In the genomic region with DNA sequence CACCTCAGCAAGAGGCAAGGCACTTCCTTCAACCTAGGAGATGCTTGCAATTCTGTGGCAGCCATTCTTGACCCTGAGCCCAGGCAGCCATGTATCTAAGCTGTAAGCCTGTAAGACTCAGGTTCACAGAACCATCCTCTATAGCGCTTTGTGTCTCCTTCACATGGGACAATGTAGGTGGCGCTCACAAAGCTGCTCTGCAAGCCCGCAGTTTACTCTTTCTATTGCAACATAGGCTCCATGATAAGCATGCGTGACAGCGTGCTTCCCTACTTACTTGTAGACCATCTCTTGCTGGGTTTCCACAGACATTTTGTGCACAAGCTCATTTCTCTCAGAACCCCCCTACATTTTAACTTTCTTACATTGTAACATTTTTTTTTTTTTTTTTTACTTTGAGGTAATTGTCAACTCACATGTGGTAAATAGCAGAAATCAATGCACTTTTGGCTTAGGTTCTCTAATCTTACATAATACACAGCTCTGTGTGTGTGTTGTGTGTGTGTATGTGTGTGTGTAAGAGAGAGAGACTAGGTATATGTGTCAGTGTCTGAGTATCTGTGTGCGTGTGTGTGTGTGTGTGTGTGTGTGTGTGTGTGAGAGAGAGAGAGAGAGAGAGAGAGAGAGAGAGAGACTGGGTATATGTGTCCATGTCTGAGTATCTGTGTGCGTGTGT, we compare ENCODE assay signal across 22 mouse cellular contexts. TPM values are rescaled to one million over a fixed set of nuclear protein-coding genes. Genes with fewer than 3 reads are reported as not detected.
A peak's percentile ranks its signal among the peaks of the same experiment; 100 is the strongest.
DNase-seq lines count a peak whose midpoint lies in the region; ATAC-seq and TF ChIP-seq lines count a peak whose summit lies in the region.
"Had no signal": no experiment of that assay in that cellular context is flagged by ENCODE, and none has a peak within 500 bp of the region (broad histone marks: within the 10 kb centered on the region; RNA-seq: fewer than 3 reads in every experiment).

No protein-coding gene starts in this region.

- TF ChIP-seq EP300 in heart, adult 2 months (IDR thresholded peaks at IDR 0.05; ENCODE audit: insufficient read depth, low read depth, low read length) = no peak

- peaks cover 32% of the 10 kb centered on the region; the same call in 1 of the 2 replicates for H3K27me3 ChIP-seq in heart, embryonic 10.5 days (ENCODE audit: insufficient read depth, poor library complexity, severe bottlenecking)
- no peaks in the 10 kb centered on the region for H3K27me3 ChIP-seq in heart, adult 2 months (ENCODE audit: control insufficient read depth, insufficient read depth, low read length)
- no peaks in the 10 kb centered on the region for H3K27me3 ChIP-seq in lung, embryonic 14.5 days (ENCODE audit: insufficient read depth, low read length)
- no peaks in the 10 kb centered on the region for H3K27me3 ChIP-seq in embryonic facial prominence, embryonic 15.5 days
- no peaks in the 10 kb centered on the region for H3K27me3 ChIP-seq in stomach, embryonic 14.5 days (ENCODE audit: control insufficient read depth, insufficient read depth, low read length)
- H3K27me3 ChIP-seq: limb, embryonic 13.5 days; neural tube, embryonic 13.5 days had no signal

- peak; percentile 53 for DNase-seq in heart, embryonic 10.5 days (ENCODE audit: low spot score)
- DNase-seq in heart, adult 2 months = no peak
- DNase-seq in lung, embryonic 14.5 days = peak; percentile 34
- DNase-seq in lung, postnatal 14 days = no peak
- DNase-seq in cerebellum, postnatal 36 days = no peak
- DNase-seq in cerebellum, postnatal 10 days = no peak
- DNase-seq: adrenal gland, postnatal 14 days; cerebellum, adult 18-20 months; lung, postnatal 36 days; thymus, postnatal 4 days had no signal

- no peak for ATAC-seq in lung, embryonic 14.5 days (ENCODE audit: insufficient read depth)
- no peak for ATAC-seq in embryonic facial prominence, embryonic 15.5 days (ENCODE audit: insufficient number of reproducible peaks, low FRiP score, low TSS enrichment, low read depth)
- ATAC-seq in stomach, embryonic 14.5 days (ENCODE audit: insufficient number of reproducible peaks, insufficient read depth, low FRiP score, low read depth) = no peak
- ATAC-seq: forebrain, embryonic 14.5 days; inflammation-experienced regulatory T-cells, adult 6 months had no signal

- no peak for TF ChIP-seq CTCF in heart, adult 2 months (IDR thresholded peaks at IDR 0.05)
- no peak for TF ChIP-seq CTCF in lung, embryonic 14.5 days (IDR thresholded peaks at IDR 0.05; ENCODE audit: low read depth)

- H3K4me2 ChIP-seq in lung, embryonic 14.5 days = no peak overlapping the region
- no peak overlapping the region for H3K4me2 ChIP-seq in embryonic facial prominence, embryonic 15.5 days (replicated peaks)
- no peak overlapping the region for H3K4me2 ChIP-seq in stomach, embryonic 14.5 days (replicated peaks; ENCODE audit: low read depth, low read length)
- H3K4me2 ChIP-seq: hindbrain, embryonic 12.5 days; limb, embryonic 13.5 days; neural tube, embryonic 13.5 days had no signal

- H3K4me3 ChIP-seq in heart, embryonic 10.5 days = no peak overlapping the region
- H3K4me3 ChIP-seq in heart, adult 2 months = no peak overlapping the region
- H3K4me3 ChIP-seq in lung, embryonic 14.5 days (ENCODE audit: low read depth, low read length) = no peak overlapping the region
- H3K4me3 ChIP-seq in embryonic facial prominence, embryonic 15.5 days (replicated peaks) = no peak overlapping the region
- H3K4me3 ChIP-seq in stomach, embryonic 14.5 days (ENCODE audit: low read depth, low read length) = no peak overlapping the region
- H3K4me3 ChIP-seq: hindbrain, embryonic 12.5 days; left cerebral cortex, adult 2 months; limb, embryonic 13.5 days; neural tube, embryonic 13.5 days had no signal

- H3K79me2 ChIP-seq in heart, adult 2 months (replicated peaks; ENCODE audit: control insufficient read depth, insufficient read depth, low read length) = no peaks in the 10 kb centered on the region

- peaks cover 10% of the 10 kb centered on the region; the same call in 1 of the 2 replicates for H3K4me1 ChIP-seq in heart, embryonic 10.5 days
- H3K4me1 ChIP-seq in heart, adult 2 months (ENCODE audit: control insufficient read depth, insufficient read depth, low read length) = peaks cover 2% of the 10 kb centered on the region
- peaks cover 4% of the 10 kb centered on the region; the same call in 1 of the 2 replicates for H3K4me1 ChIP-seq in lung, embryonic 14.5 days (ENCODE audit: insufficient read depth)
- H3K4me1 ChIP-seq in embryonic facial prominence, embryonic 15.5 days = peaks cover 55% of the 10 kb centered on the region
- peaks cover 22% of the 10 kb centered on the region for H3K4me1 ChIP-seq in stomach, embryonic 14.5 days (ENCODE audit: control insufficient read depth, insufficient read depth, low read length)

- no peak overlapping the region for H3K9ac ChIP-seq in heart, adult 2 months (ENCODE audit: low read depth, low read length)
- no peak overlapping the region for H3K9ac ChIP-seq in lung, embryonic 14.5 days
- no peak overlapping the region for H3K9ac ChIP-seq in embryonic facial prominence, embryonic 15.5 days
- H3K9ac ChIP-seq in stomach, embryonic 14.5 days (replicated peaks; ENCODE audit: low read depth, low read length) = no peak overlapping the region
- H3K9ac ChIP-seq: hindbrain, embryonic 12.5 days; limb, embryonic 13.5 days; neural tube, embryonic 13.5 days had no signal

- TF ChIP-seq POLR2A in heart, adult 2 months (IDR thresholded peaks at IDR 0.05; ENCODE audit: insufficient read depth, low read depth, low read length) = no peak

- H3K9me3 ChIP-seq in heart, embryonic 10.5 days = no peaks in the 10 kb centered on the region
- no peaks in the 10 kb centered on the region for H3K9me3 ChIP-seq in lung, embryonic 14.5 days (ENCODE audit: low read depth, low read length)
- H3K9me3 ChIP-seq in embryonic facial prominence, embryonic 15.5 days (replicated peaks) = no peaks in the 10 kb centered on the region
- H3K9me3 ChIP-seq in stomach, embryonic 14.5 days (ENCODE audit: control insufficient read depth, low read depth, low read length) = no peaks in the 10 kb centered on the region
- H3K9me3 ChIP-seq: hindbrain, embryonic 12.5 days; limb, embryonic 13.5 days; neural tube, embryonic 13.5 days had no signal

- 79% methylated on average over 7 of the region's 7 CpGs for WGBS in heart, embryonic 10.5 days
- WGBS in heart, adult 2 months = 90% methylated on average over 7 of the region's 7 CpGs
- 78% methylated on average over 7 of the region's 7 CpGs for WGBS in lung, embryonic 14.5 days
- WGBS in embryonic facial prominence, embryonic 15.5 days = 67% methylated on average over 7 of the region's 7 CpGs
- WGBS in stomach, embryonic 14.5 days = 82% methylated on average over 7 of the region's 7 CpGs

- intact Hi-C loops in heart, adult 2 months (cut with DNase I) = no loop called here

- no peaks in the 10 kb centered on the region for H3K36me3 ChIP-seq in heart, embryonic 10.5 days
- no peaks in the 10 kb centered on the region for H3K36me3 ChIP-seq in heart, adult 2 months (ENCODE audit: control insufficient read depth, insufficient read depth, low read length)
- no peaks in the 10 kb centered on the region for H3K36me3 ChIP-seq in lung, embryonic 14.5 days (ENCODE audit: insufficient read depth)
- no peaks in the 10 kb centered on the region for H3K36me3 ChIP-seq in embryonic facial prominence, embryonic 15.5 days
- H3K36me3 ChIP-seq in stomach, embryonic 14.5 days (ENCODE audit: control insufficient read depth, insufficient read depth, low read length) = no peaks in the 10 kb centered on the region
- H3K36me3 ChIP-seq: hindbrain, embryonic 12.5 days; limb, embryonic 13.5 days; neural tube, embryonic 13.5 days had no signal

- no peak overlapping the region for H3K27ac ChIP-seq in heart, embryonic 10.5 days
- no peak overlapping the region for H3K27ac ChIP-seq in heart, adult 2 months
- peak overlapping the region; percentile 48 for H3K27ac ChIP-seq in lung, embryonic 14.5 days (ENCODE audit: low read depth)
- H3K27ac ChIP-seq in embryonic facial prominence, embryonic 15.5 days (replicated peaks) = peak overlapping the region; percentile 91
- H3K27ac ChIP-seq in stomach, embryonic 14.5 days (ENCODE audit: low read length) = peak overlapping the region; percentile 53; the same call in 1 of the 2 replicates
- H3K27ac ChIP-seq: hindbrain, embryonic 12.5 days; kidney, postnatal 0 days had no signal

RNA-seq across cellular contexts. Expression of gene Mlph, which starts 10.0 kb away (rescaled TPM):
- polyA plus RNA-seq in heart, embryonic 10.5 days (2016; fragmentation: Nextera tagmentation; extraction: Ambion mirVana) = 0.26 and 0.53 TPM in 2 replicates
- total RNA-seq in heart, adult 2 months (2021) = 1 to 10 TPM in 1 of 2 experiments, under 1 TPM in 1; 0.73 to 1.1 TPM
- 0.44 and 0.72 TPM in 2 replicates for polyA plus RNA-seq in heart, adult 2 months (2012; rRNA removed)
- polyA plus RNA-seq in lung, embryonic 14.5 days (2014; fragmentation: Nextera tagmentation; extraction: Ambion mirVana) = 0.39 and 0.42 TPM in 2 replicates
- 1.6 and 1.7 TPM in 2 replicates for polyA plus RNA-seq in embryonic facial prominence, embryonic 15.5 days (2015; fragmentation: Nextera tagmentation; extraction: Ambion mirVana)
- polyA plus RNA-seq in stomach, embryonic 14.5 days (2014; fragmentation: Nextera tagmentation; extraction: Ambion mirVana) = 0.29 and 1.3 TPM in 2 replicates
- polyA plus RNA-seq: inflammation-experienced regulatory T-cells, adult 6 months had no signal

RNA-seq across cellular contexts. Expression of gene Prlh, which starts 48.0 kb away (rescaled TPM):
- polyA plus RNA-seq in heart, embryonic 10.5 days (2016; fragmentation: Nextera tagmentation; extraction: Ambion mirVana) = not detected in 2 replicates
- total RNA-seq in heart, adult 2 months (2021) = not detected
- polyA plus RNA-seq in heart, adult 2 months (2012; rRNA removed) = not detected in 2 replicates
- polyA plus RNA-seq in lung, embryonic 14.5 days (2014; fragmentation: Nextera tagmentation; extraction: Ambion mirVana) = not detected in 2 replicates
- not detected in 2 replicates for polyA plus RNA-seq in embryonic facial prominence, embryonic 15.5 days (2015; fragmentation: Nextera tagmentation; extraction: Ambion mirVana)
- polyA plus RNA-seq in stomach, embryonic 14.5 days (2014; fragmentation: Nextera tagmentation; extraction: Ambion mirVana) = not detected in 2 replicates
- total RNA-seq: adrenal gland, postnatal 14 days; common myeloid progenitor, adult 5-6 weeks; gastrocnemius, postnatal 4 days; heart, postnatal 10 days; left cerebral cortex, adult 2 months had no signal
- polyA plus RNA-seq: forebrain, embryonic 14.5 days; hindbrain, embryonic 12.5 days; inflammation-experienced regulatory T-cells, adult 6 months; kidney, postnatal 0 days; limb, embryonic 13.5 days; neural tube, embryonic 13.5 days had no signal

Comparison
In these comparisons a context has a peak if more than half of its experiments do, and no peak if none do; other contexts are left out.
1. DNase-seq: peak in heart, embryonic 10.5 days (single experiment) and lung, embryonic 14.5 days (single experiment); none in heart, adult 2 months (0 of 2), lung, postnatal 14 days (single experiment), cerebellum, postnatal 36 days (0 of 2) and cerebellum, postnatal 10 days (0 of 2).
2. H3K27ac ChIP-seq: peak in lung, embryonic 14.5 days (single experiment), embryonic facial prominence, embryonic 15.5 days (single experiment) and stomach, embryonic 14.5 days (single experiment); none in heart, embryonic 10.5 days (single experiment) and heart, adult 2 months (single experiment).